Mouse (Mus musculus): ENCODE results near the gene Rep15.

Rep15 gene

DNA sequence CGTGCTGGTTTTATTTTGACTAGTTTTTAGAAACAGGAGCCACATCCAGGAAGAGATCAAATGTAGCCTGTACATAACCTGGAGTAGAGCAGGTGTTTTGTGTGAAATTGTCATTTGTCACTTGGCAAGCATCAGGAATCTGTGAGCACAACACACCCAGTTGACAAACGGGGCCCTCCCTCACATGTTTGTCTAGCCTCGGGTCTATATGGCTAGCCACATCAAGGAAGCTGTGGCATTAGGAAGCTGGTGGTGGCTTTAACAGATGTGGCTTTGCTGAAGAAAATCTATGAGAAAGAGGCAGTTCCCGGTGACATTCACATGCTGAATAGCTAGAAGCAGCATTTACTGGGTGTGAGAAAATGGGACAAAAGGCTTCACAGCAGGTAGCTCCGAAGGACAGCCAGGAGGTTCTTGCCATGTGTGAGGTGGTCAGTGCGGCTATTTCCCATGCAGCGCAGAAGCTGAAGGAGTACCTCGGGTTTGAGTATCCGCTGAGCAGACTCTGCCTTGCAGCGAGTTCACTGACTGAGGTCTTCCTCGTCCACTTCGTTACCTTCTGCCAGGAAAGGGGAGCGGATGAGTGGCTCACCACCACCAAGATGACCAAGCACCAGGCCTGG, at the start of gene Rep15:
Gene Rep15, plus strand, starts transcription at position 282 of the 623 bp plus-strand sequence.
- TF ChIP-seq CTCF (conservative IDR thresholded peaks at IDR 0.05; ENCODE audit: low read length): no peak
- TF ChIP-seq NANOG (IDR thresholded peaks at IDR 0.05; ENCODE audit: borderline replicate concordance, low read length): no peak
- no peak for TF ChIP-seq POU5F1 (IDR thresholded peaks at IDR 0.05; ENCODE audit: borderline replicate concordance, low read length)
- Histone ChIP-seq H3K9me3 (ENCODE audit: low read length) (no peaks in the 10 kb centered on the region), H3K4me3 (replicated peaks; ENCODE audit: low read length) (no peak within 1 kb of the TSS), H3K36me3 (ENCODE audit: insufficient read depth, low read length) (peaks cover 34% of the 10 kb centered on the region), H3K27me3 (ENCODE audit: insufficient read depth, low read length) (no peaks in the 10 kb centered on the region), H3K4me1 (replicated peaks; ENCODE audit: low read depth, low read length) (no peaks in the 10 kb centered on the region)

DNA sequence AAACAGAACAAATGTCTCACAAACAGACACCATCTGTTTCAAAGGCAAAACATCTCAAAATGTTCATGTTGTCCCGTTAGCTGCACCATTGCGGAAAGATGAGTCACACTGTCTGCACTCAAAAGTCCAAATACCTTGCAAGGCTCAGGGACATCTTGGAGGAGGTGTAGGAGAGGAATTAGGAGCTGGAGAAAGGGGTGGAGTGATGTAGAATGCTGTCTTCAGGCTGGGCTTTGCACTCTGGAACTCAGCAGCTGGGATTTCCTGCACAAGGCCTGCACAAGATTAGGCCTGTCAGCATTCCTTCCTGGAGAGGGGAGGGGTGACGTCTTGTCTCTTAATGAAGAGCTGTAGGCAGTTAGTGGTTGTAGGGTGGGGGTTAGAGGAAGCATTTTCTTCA, 47.8 kb upstream of the Rep15 start:
- TF ChIP-seq CTCF (conservative IDR thresholded peaks at IDR 0.05; ENCODE audit: low read length): no peak
- TF ChIP-seq POU5F1 (IDR thresholded peaks at IDR 0.05; ENCODE audit: borderline replicate concordance, low read length): no peak
- TF ChIP-seq NANOG (IDR thresholded peaks at IDR 0.05; ENCODE audit: borderline replicate concordance, low read length): no peak
- Histone ChIP-seq H3K9me3 (ENCODE audit: low read length) (no peaks in the 10 kb centered on the region), H3K4me3 (replicated peaks; ENCODE audit: low read length) (no peak overlapping the region), H3K27me3 (ENCODE audit: insufficient read depth, low read length) (no peaks in the 10 kb centered on the region), H3K4me1 (replicated peaks; ENCODE audit: low read depth, low read length) (peaks cover 3% of the 10 kb centered on the region; the same call in 1 of the 2 replicates), H3K36me3 (ENCODE audit: insufficient read depth, low read length) (no peaks in the 10 kb centered on the region)

DNA sequence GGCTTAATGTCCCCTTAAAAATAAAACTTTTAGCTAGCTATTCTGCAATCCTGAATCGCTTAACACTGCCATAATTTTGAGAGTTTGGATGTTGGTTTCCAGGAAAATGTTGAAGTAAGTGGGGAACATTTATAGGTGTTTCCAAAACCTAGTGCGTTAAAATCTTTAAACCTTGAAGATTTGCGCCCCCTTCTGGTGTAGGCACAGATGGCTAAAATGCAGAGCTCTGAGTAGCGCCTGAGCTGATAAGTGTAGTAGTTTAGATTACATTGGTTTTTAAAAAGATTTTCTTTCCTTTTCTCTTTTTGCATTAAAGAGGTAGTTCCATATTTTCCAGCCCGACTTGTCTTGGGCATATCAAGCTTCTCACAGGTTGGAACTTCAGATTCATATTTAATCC, 38.1 kb upstream of the Rep15 start:
- Histone ChIP-seq H3K9me3 (ENCODE audit: low read length) (no peaks in the 10 kb centered on the region), H3K4me3 (replicated peaks; ENCODE audit: low read length) (no peak overlapping the region), H3K4me1 (replicated peaks; ENCODE audit: low read depth, low read length) (no peaks in the 10 kb centered on the region), H3K36me3 (ENCODE audit: insufficient read depth, low read length) (peaks cover 21% of the 10 kb centered on the region), H3K27me3 (ENCODE audit: insufficient read depth, low read length) (no peaks in the 10 kb centered on the region)
- TF ChIP-seq CTCF (conservative IDR thresholded peaks at IDR 0.05; ENCODE audit: low read length) (peak; percentile 71), NANOG (IDR thresholded peaks at IDR 0.05; ENCODE audit: borderline replicate concordance, low read length) (no peak)

GRCm38 (mm10) chr6:146995391-146995790, 37.0 kb upstream of the Rep15 start:
- TF ChIP-seq POU5F1 (IDR thresholded peaks at IDR 0.05; ENCODE audit: borderline replicate concordance, low read length): no peak
- TF ChIP-seq CTCF (conservative IDR thresholded peaks at IDR 0.05; ENCODE audit: low read length): no peak
- no peak for TF ChIP-seq NANOG (IDR thresholded peaks at IDR 0.05; ENCODE audit: borderline replicate concordance, low read length)
- peaks cover 24% of the 10 kb centered on the region for H3K36me3 ChIP-seq (ENCODE audit: insufficient read depth, low read length)
- no peak overlapping the region for H3K4me3 ChIP-seq (replicated peaks; ENCODE audit: low read length)
- H3K4me1 ChIP-seq (replicated peaks; ENCODE audit: low read depth, low read length): no peaks in the 10 kb centered on the region
- no peaks in the 10 kb centered on the region for H3K9me3 ChIP-seq (ENCODE audit: low read length)
- no peaks in the 10 kb centered on the region for H3K27me3 ChIP-seq (ENCODE audit: insufficient read depth, low read length)

DNA sequence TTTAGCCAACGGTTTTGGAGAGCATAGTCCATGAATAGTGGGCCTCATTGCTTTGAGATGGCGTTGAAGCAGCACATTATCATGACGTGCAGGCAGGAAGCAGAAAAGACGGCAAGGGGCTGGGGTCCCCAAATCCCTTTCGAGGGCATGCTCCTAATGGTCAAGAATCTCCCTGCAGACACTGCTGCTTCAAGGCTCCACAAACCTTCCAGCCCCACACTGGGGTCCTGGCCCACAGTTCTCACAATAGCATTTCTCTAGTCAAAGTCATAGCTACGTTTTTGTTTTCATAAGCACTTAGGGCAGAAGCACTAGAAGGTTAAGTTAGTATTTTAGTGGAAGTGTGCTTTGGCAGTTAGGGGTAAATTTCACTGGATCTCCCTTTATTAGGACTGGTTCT, 36.5 kb upstream of the Rep15 start:
- peaks cover 22% of the 10 kb centered on the region for H3K36me3 ChIP-seq (ENCODE audit: insufficient read depth, low read length)
- H3K9me3 ChIP-seq (ENCODE audit: low read length): no peaks in the 10 kb centered on the region
- H3K27me3 ChIP-seq (ENCODE audit: insufficient read depth, low read length): no peaks in the 10 kb centered on the region
- no peaks in the 10 kb centered on the region for H3K4me1 ChIP-seq (replicated peaks; ENCODE audit: low read depth, low read length)
- no peak overlapping the region for H3K4me3 ChIP-seq (replicated peaks; ENCODE audit: low read length)
- no peak for TF ChIP-seq POU5F1 (IDR thresholded peaks at IDR 0.05; ENCODE audit: borderline replicate concordance, low read length)
- no peak for TF ChIP-seq CTCF (conservative IDR thresholded peaks at IDR 0.05; ENCODE audit: low read length)
- TF ChIP-seq NANOG (IDR thresholded peaks at IDR 0.05; ENCODE audit: borderline replicate concordance, low read length): no peak

DNA sequence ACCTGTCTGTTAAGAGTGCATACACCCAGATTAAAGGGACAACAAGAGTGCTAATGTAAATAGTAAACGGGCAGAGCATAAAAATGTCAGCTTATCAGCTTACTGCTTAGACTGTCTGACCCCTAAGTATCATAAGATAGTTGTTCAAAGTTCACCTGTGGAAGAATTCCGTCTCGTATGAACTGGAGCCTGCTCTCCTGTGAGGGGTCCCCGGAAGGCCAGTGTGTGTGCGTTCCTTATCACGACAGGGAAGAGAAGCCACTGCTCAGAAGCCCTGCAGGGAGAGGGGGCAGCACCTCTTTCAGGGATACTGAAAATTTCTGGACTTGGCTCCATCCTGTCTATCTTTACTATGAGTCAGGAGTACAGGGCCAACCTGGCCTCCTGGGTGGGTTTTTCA, 35.4 kb upstream of the Rep15 start:
- Histone ChIP-seq H3K9me3 (ENCODE audit: low read length) (no peaks in the 10 kb centered on the region), H3K36me3 (ENCODE audit: insufficient read depth, low read length) (peaks cover 27% of the 10 kb centered on the region), H3K4me3 (replicated peaks; ENCODE audit: low read length) (no peak overlapping the region), H3K4me1 (replicated peaks; ENCODE audit: low read depth, low read length) (no peaks in the 10 kb centered on the region), H3K27me3 (ENCODE audit: insufficient read depth, low read length) (no peaks in the 10 kb centered on the region)
- TF ChIP-seq NANOG (IDR thresholded peaks at IDR 0.05; ENCODE audit: borderline replicate concordance, low read length): no peak
- no peak for TF ChIP-seq CTCF (conservative IDR thresholded peaks at IDR 0.05; ENCODE audit: low read length)
- no peak for TF ChIP-seq POU5F1 (IDR thresholded peaks at IDR 0.05; ENCODE audit: borderline replicate concordance, low read length)

- no peak for TF ChIP-seq NANOG (IDR thresholded peaks at IDR 0.05; ENCODE audit: borderline replicate concordance, low read length)
- TF ChIP-seq CTCF (conservative IDR thresholded peaks at IDR 0.05; ENCODE audit: low read length): no peak
- no peak for TF ChIP-seq POU5F1 (IDR thresholded peaks at IDR 0.05; ENCODE audit: borderline replicate concordance, low read length)
- H3K9me3 ChIP-seq (ENCODE audit: low read length): no peaks in the 10 kb centered on the region
- peaks cover 31% of the 10 kb centered on the region for H3K36me3 ChIP-seq (ENCODE audit: insufficient read depth, low read length)
- no peaks in the 10 kb centered on the region for H3K4me1 ChIP-seq (replicated peaks; ENCODE audit: low read depth, low read length)
- H3K4me3 ChIP-seq (replicated peaks; ENCODE audit: low read length): no peak overlapping the region
- H3K27me3 ChIP-seq (ENCODE audit: insufficient read depth, low read length): no peaks in the 10 kb centered on the region
Observed at GRCm38 (mm10) chr6:146998710-146999109, 33.7 kb upstream of the Rep15 start.

DNA sequence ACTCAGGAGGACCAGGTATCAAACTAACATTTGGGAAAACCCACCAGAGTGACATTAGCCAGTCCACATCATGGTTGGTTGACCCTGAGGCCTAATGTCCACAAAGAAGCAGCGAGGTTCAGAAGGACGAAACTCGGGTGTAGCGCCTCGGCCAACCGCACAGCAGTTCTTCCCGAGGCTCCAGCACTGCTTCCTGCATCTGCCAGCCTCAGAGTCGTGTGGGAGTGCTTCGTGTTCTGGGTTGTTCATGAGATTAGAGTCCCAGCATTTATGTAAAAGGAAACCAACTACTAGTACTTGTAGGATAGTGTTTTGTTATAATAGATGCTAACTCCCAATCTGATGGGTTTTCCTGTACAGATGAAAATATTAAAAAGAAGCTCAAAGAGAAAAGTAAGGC, 33.1 kb upstream of the Rep15 start:
- Histone ChIP-seq H3K27me3 (ENCODE audit: insufficient read depth, low read length) (no peaks in the 10 kb centered on the region), H3K9me3 (ENCODE audit: low read length) (no peaks in the 10 kb centered on the region), H3K4me1 (replicated peaks; ENCODE audit: low read depth, low read length) (no peaks in the 10 kb centered on the region), H3K36me3 (ENCODE audit: insufficient read depth, low read length) (peaks cover 31% of the 10 kb centered on the region), H3K4me3 (replicated peaks; ENCODE audit: low read length) (no peak overlapping the region)
- TF ChIP-seq NANOG (IDR thresholded peaks at IDR 0.05; ENCODE audit: borderline replicate concordance, low read length) (no peak), CTCF (conservative IDR thresholded peaks at IDR 0.05; ENCODE audit: low read length) (no peak), POU5F1 (IDR thresholded peaks at IDR 0.05; ENCODE audit: borderline replicate concordance, low read length) (no peak)

- H3K36me3 ChIP-seq (ENCODE audit: insufficient read depth, low read length): peaks cover 31% of the 10 kb centered on the region
- no peaks in the 10 kb centered on the region for H3K9me3 ChIP-seq (ENCODE audit: low read length)
- no peak for TF ChIP-seq NANOG (IDR thresholded peaks at IDR 0.05; ENCODE audit: borderline replicate concordance, low read length)
- no peak for TF ChIP-seq CTCF (conservative IDR thresholded peaks at IDR 0.05; ENCODE audit: low read length)
- no peak for TF ChIP-seq POU5F1 (IDR thresholded peaks at IDR 0.05; ENCODE audit: borderline replicate concordance, low read length)
- H3K27me3 ChIP-seq (ENCODE audit: insufficient read depth, low read length): no peaks in the 10 kb centered on the region
- no peak overlapping the region for H3K4me3 ChIP-seq (replicated peaks; ENCODE audit: low read length)
- no peaks in the 10 kb centered on the region for H3K4me1 ChIP-seq (replicated peaks; ENCODE audit: low read depth, low read length)
Observed at GRCm38 (mm10) chr6:146999755-147000154, 32.6 kb upstream of the Rep15 start.
